Mouse (Mus musculus) pancreas, adult 10 weeks (tissue): ENCODE results near the gene Rnf180. TPM values are rescaled to one million over a fixed set of nuclear protein-coding genes. Genes with fewer than 3 reads are reported as not detected.

Experiments used
- polyA plus RNA-seq: library from polyadenylated mRNA; stranded (reverse); fragments of 350-450 nt; fragmentation: Illumina TruSeq; extraction: RNeasy Lipid Tissue Mini Kit (QIAGEN cat#74804); gene quantifications from one replicate; pipeline ENCODE4 v1.2.3, GENCODE M21; 2015; ENCODE audit warnings: low read depth, low replicate concordance; ENCODE audit not compliant: insufficient read depth

Rnf180 gene
- not detected for polyA plus RNA-seq

DNA sequence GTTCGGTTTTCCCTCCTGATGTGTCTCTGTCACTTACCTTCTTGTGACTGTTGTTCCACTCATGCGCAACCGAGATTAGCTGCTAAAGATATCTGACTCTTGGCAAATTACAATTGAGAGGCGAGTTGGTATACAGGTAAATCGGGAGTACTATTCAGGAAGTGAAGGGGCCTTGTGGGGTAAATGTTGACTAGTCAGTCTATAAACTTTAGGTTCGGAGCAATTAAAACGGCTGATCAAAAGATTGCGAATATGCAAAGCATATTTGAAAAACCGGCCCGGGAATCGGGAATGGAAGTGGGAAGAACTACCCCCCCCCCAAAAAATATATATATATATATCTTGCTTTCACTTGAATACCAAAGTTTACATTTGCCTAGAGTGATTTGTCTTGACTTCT lies at the start of gene Rnf180:
Gene Rnf180, minus strand, starts transcription at position 101 of the 400 bp plus-strand sequence.

DNA sequence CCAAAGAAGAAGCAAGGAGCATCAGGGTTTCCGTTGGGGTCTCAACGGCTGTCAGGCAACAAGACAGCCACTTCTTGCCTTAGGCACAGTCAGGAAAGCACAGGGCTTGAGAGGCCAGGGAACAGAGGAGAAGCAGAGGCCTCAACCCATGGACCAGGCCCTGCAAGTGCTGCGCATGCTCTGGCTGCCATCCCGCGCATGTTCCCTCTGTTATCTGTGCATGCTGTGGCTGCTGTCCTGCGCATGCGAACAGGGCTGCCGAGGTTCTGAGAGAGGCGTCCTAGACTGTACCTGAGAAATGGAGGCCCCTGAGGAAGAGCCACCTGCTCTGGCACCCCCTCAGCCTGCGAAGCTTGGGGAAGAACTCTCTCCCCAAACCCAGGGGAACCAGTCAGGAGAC lies 212.8 kb downstream of the Rnf180 start, which contains the start of gene 4933425L06Rik:
Gene 4933425L06Rik, plus strand, starts transcription at position 261 of the 400 bp plus-strand sequence.

Other genes starting within 250 kb of the Rnf180 start
- gene Rgs7bp, start 239.9 kb downstream of the Rnf180 start, polyA plus RNA-seq, result 1.2 TPM
- not detected for gene 4933425L06Rik, start 212.7 kb downstream of the Rnf180 start, polyA plus RNA-seq
- not detected for gene Htr1a, start 148.8 kb upstream of the Rnf180 start, polyA plus RNA-seq